Mouse (Mus musculus) liver, embryonic 14.5 days (tissue): ENCODE data around the gene Hspb11.

Experiments
- CTCF ChIP-seq: IDR thresholded peaks from 2 replicates; pipeline ENCODE4 v1.5.1; 2016; ENCODE audit warnings: antibody characterized with exemption, low read depth, control low read depth
- EP300 ChIP-seq: IDR thresholded peaks from 2 replicates; pipeline ENCODE4 v1.6.1; 2016; ENCODE audit warnings: antibody characterized with exemption, low read depth

DNA sequence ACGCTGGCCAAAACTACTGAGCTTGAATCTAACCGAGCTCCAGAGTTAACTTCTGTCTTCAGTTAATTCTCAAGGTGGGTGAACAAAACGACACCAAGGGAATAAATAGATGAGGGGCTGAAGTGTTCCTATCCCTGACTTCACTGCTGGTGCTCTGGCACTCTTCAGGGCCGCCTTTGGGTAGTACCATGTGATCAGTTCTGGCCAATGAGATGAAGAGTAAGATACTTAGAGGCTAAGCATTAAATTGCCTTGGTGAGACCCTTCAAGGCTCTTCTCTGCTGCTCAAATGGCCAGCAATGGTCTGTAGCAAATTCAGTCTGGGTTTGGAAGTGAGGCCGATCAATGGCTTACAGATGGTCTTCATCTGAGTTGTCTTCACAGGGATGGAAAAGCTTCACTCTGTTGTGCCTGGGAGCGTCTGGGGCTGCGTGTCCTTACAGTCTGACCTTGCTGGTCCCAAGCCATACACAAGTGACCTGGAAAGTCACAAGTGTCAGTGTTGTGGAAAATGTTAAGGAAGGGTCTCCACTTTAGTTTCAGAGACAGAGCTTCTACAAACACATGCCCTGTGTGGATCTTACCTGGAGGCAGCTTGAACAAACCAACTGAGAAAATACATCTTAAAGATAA is 27.6 kb downstream of the Hspb11 start:
- TF ChIP-seq CTCF (no peak), EP300 (no peak)
